Mouse (Mus musculus): ENCODE data around the gene Hipk3. TPM values are rescaled to one million over a fixed set of nuclear protein-coding genes. Genes with fewer than 3 reads are reported as not detected.

Gene Hipk3
- polyA plus RNA-seq, 1 experiment from 2014 or later: 48.1 TPM

- H3K4me1 ChIP-seq (ENCODE audit: control insufficient read depth, insufficient read depth, low read length): no peaks in the 10 kb centered on the region
- no peak overlapping the region for H3K27ac ChIP-seq (ENCODE audit: low read depth, low read length)
- 63% methylated on average over 1 of the region's 1 CpGs for WGBS (ENCODE audit: insufficient replicate concordance)
- H3K36me3 ChIP-seq (ENCODE audit: control insufficient read depth, insufficient read depth, low read length): no peaks in the 10 kb centered on the region
- no peak overlapping the region for H3K4me2 ChIP-seq
- no peaks in the 10 kb centered on the region for H3K27me3 ChIP-seq (ENCODE audit: control insufficient read depth, insufficient read depth, low read length)
- ATAC-seq (replicated peaks; ENCODE audit: insufficient number of reproducible peaks, low FRiP score, low TSS enrichment): no peak
- no peak overlapping the region for H3K9ac ChIP-seq (ENCODE audit: low read depth, low read length)
- no peaks in the 10 kb centered on the region for H3K9me3 ChIP-seq (replicated peaks; ENCODE audit: control insufficient read depth, low read length)
- no peak overlapping the region for H3K4me3 ChIP-seq (ENCODE audit: low read depth, low read length)
These were observed 74.2 kb downstream of the Hipk3 start for GRCm38 (mm10) chr2:104419999-104420398.

DNA sequence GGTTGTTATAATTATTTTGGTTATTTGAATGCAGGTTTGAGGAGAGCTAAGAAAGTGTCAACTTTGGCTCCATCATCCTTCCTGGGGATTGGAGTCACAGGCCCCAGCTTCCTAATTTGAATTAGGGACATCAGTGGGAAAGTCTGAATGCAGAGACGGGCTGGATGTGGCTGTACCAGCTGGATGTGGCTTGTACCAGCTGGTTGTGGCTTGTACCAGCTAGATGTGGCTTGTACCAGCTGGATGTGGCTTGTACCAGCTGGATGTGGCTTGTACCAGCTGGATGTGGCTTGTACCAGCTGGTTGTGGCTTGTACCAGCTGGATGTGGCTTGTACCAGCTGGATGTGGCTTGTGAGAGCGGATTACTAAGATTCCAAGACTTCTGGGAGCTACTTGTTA lies 74.8 kb downstream of the Hipk3 start:
- H3K27ac ChIP-seq (ENCODE audit: low read depth, low read length): no peak overlapping the region
- H3K9ac ChIP-seq (ENCODE audit: low read depth, low read length): no peak overlapping the region
- WGBS (ENCODE audit: insufficient replicate concordance): 85% methylated on average over 2 of the region's 2 CpGs
- ATAC-seq (replicated peaks; ENCODE audit: insufficient number of reproducible peaks, low FRiP score, low TSS enrichment): no peak
- no peak overlapping the region for H3K4me3 ChIP-seq (ENCODE audit: low read depth, low read length)
- no peaks in the 10 kb centered on the region for H3K27me3 ChIP-seq (ENCODE audit: control insufficient read depth, insufficient read depth, low read length)
- H3K4me2 ChIP-seq: no peak overlapping the region
- no peaks in the 10 kb centered on the region for H3K4me1 ChIP-seq (ENCODE audit: control insufficient read depth, insufficient read depth, low read length)
- no peaks in the 10 kb centered on the region for H3K9me3 ChIP-seq (replicated peaks; ENCODE audit: control insufficient read depth, low read length)
- no peaks in the 10 kb centered on the region for H3K36me3 ChIP-seq (ENCODE audit: control insufficient read depth, insufficient read depth, low read length)

DNA sequence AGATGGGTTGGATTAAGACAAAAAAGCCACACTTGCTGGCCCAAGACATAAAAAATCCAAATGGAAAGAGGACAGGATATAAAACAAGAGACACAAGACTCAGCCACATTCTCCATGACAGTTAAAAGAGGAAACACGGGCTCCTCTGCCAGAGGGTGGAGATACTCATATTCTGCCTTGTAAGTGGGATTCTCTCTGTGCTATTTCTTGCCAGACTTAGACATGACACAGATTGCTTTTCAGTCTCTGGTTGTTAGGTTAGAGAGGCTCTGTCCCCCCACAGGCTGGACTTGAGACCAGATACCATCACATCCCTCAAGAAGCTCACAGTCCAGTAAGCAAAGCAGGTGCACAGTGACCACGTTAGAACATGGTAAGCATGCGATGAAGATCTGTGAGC lies 81.2 kb downstream of the Hipk3 start:
- ATAC-seq (replicated peaks; ENCODE audit: insufficient number of reproducible peaks, low FRiP score, low TSS enrichment): no peak
- Histone ChIP-seq H3K4me3 (ENCODE audit: low read depth, low read length) (no peak overlapping the region), H3K4me1 (ENCODE audit: control insufficient read depth, insufficient read depth, low read length) (no peaks in the 10 kb centered on the region), H3K4me2 (no peak overlapping the region), H3K9me3 (replicated peaks; ENCODE audit: control insufficient read depth, low read length) (no peaks in the 10 kb centered on the region), H3K27ac (ENCODE audit: low read depth, low read length) (no peak overlapping the region), H3K36me3 (ENCODE audit: control insufficient read depth, insufficient read depth, low read length) (no peaks in the 10 kb centered on the region), H3K9ac (ENCODE audit: low read depth, low read length) (no peak overlapping the region), H3K27me3 (ENCODE audit: control insufficient read depth, insufficient read depth, low read length) (peaks cover 53% of the 10 kb centered on the region)
- WGBS (ENCODE audit: insufficient replicate concordance): 78% methylated on average over 3 of the region's 3 CpGs

DNA sequence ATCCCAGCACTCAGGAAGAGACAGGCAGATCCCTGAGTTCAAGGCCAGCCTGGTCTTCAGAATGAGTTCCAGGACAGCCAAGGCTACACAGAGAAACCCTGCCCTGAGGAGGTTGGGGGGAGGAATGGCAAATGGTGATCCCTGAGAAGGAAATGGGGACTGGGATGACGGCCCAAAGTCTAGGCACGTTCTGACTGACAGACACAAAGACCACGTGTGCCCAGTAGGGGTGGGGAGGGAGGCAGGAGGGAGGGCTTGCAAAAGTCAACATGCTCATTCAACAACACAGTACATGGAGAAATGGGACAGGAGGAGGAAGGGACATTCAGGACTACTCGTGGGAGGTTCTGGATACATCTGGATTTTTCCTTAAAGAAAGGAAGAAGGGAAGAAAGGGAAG lies 81.8 kb downstream of the Hipk3 start:
- Histone ChIP-seq H3K36me3 (ENCODE audit: control insufficient read depth, insufficient read depth, low read length) (no peaks in the 10 kb centered on the region), H3K4me1 (ENCODE audit: control insufficient read depth, insufficient read depth, low read length) (no peaks in the 10 kb centered on the region), H3K9ac (ENCODE audit: low read depth, low read length) (no peak overlapping the region), H3K27ac (ENCODE audit: low read depth, low read length) (no peak overlapping the region), H3K9me3 (replicated peaks; ENCODE audit: control insufficient read depth, low read length) (no peaks in the 10 kb centered on the region), H3K27me3 (ENCODE audit: control insufficient read depth, insufficient read depth, low read length) (peaks cover 58% of the 10 kb centered on the region), H3K4me3 (ENCODE audit: low read depth, low read length) (no peak overlapping the region), H3K4me2 (no peak overlapping the region)
- 21% methylated on average over 4 of the region's 4 CpGs for WGBS (ENCODE audit: insufficient replicate concordance)
- no peak for ATAC-seq (replicated peaks; ENCODE audit: insufficient number of reproducible peaks, low FRiP score, low TSS enrichment)

DNA sequence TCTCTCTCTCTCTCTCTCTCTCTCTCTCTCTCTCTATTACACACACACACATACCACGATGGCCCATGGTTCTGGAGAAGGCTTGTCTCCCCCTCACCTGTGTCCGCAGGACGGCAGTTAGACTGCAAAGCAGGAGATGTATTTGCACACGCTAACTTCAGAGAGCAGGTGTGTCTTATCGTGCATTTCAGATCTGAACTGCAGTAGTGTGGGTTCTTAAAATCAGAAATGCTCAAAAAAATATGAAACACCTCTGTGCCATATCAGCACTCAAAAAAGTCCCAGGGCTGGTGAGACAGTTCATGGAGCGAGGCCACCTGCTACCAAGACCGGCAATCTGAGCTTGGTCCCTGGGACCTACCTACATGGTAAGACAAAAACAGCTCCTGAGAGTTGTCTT lies 82.4 kb downstream of the Hipk3 start:
- H3K36me3 ChIP-seq (ENCODE audit: control insufficient read depth, insufficient read depth, low read length): no peaks in the 10 kb centered on the region

GRCm38 (mm10) chr2:104410963-104411545 lies 83.2 kb downstream of the Hipk3 start, which contains the start of gene D430041D05Rik:
TSS of gene D430041D05Rik (minus strand) at chr2:104411013.
- Histone ChIP-seq H3K36me3 (ENCODE audit: control insufficient read depth, insufficient read depth, low read length) (no peaks in the 10 kb centered on the region), H3K4me1 (ENCODE audit: control insufficient read depth, insufficient read depth, low read length) (no peaks in the 10 kb centered on the region), H3K27me3 (ENCODE audit: control insufficient read depth, insufficient read depth, low read length) (peaks cover 66% of the 10 kb centered on the region), H3K4me2 (peak within 1 kb of the TSS; percentile 99), H3K4me3 (ENCODE audit: low read depth, low read length) (peak within 1 kb of the TSS; percentile 59), H3K27ac (ENCODE audit: low read depth, low read length) (no peak within 1 kb of the TSS), H3K9ac (ENCODE audit: low read depth, low read length) (peak within 1 kb of the TSS; percentile 66), H3K9me3 (replicated peaks; ENCODE audit: control insufficient read depth, low read length) (no peaks in the 10 kb centered on the region)
- 57% methylated on average over 4 of the region's 4 CpGs for WGBS (ENCODE audit: insufficient replicate concordance)
- ATAC-seq (replicated peaks; ENCODE audit: insufficient number of reproducible peaks, low FRiP score, low TSS enrichment): no peak

More for the DNA sequence above, 82.4 kb downstream of the Hipk3 start:
- Histone ChIP-seq H3K27me3 (ENCODE audit: control insufficient read depth, insufficient read depth, low read length) (peaks cover 63% of the 10 kb centered on the region), H3K9ac (ENCODE audit: low read depth, low read length) (no peak overlapping the region), H3K4me3 (ENCODE audit: low read depth, low read length) (no peak overlapping the region), H3K4me1 (ENCODE audit: control insufficient read depth, insufficient read depth, low read length) (no peaks in the 10 kb centered on the region), H3K4me2 (no peak overlapping the region), H3K27ac (ENCODE audit: low read depth, low read length) (no peak overlapping the region), H3K9me3 (replicated peaks; ENCODE audit: control insufficient read depth, low read length) (no peaks in the 10 kb centered on the region)
- ATAC-seq (replicated peaks; ENCODE audit: insufficient number of reproducible peaks, low FRiP score, low TSS enrichment): no peak
- 79% methylated on average over 7 of the region's 7 CpGs for WGBS (ENCODE audit: insufficient replicate concordance)

- H3K4me2 ChIP-seq: peak overlapping the region; percentile 99
- no peak overlapping the region for H3K27ac ChIP-seq (ENCODE audit: low read depth, low read length)
- H3K4me1 ChIP-seq (ENCODE audit: control insufficient read depth, insufficient read depth, low read length): no peaks in the 10 kb centered on the region
- H3K9ac ChIP-seq (ENCODE audit: low read depth, low read length): peak overlapping the region; percentile 66
- H3K4me3 ChIP-seq (ENCODE audit: low read depth, low read length): peak overlapping the region; percentile 59
- peaks cover 66% of the 10 kb centered on the region for H3K27me3 ChIP-seq (ENCODE audit: control insufficient read depth, insufficient read depth, low read length)
- H3K36me3 ChIP-seq (ENCODE audit: control insufficient read depth, insufficient read depth, low read length): no peaks in the 10 kb centered on the region
- ATAC-seq (replicated peaks; ENCODE audit: insufficient number of reproducible peaks, low FRiP score, low TSS enrichment): peak; percentile 39; the same call in 1 of the 2 replicates
- WGBS (ENCODE audit: insufficient replicate concordance): under 1% methylated on average over 106 of the region's 111 CpGs
- H3K9me3 ChIP-seq (replicated peaks; ENCODE audit: control insufficient read depth, low read length): no peaks in the 10 kb centered on the region
These were observed 84.1 kb downstream of the Hipk3 start for GRCm38 (mm10) chr2:104409851-104410821.

DNA sequence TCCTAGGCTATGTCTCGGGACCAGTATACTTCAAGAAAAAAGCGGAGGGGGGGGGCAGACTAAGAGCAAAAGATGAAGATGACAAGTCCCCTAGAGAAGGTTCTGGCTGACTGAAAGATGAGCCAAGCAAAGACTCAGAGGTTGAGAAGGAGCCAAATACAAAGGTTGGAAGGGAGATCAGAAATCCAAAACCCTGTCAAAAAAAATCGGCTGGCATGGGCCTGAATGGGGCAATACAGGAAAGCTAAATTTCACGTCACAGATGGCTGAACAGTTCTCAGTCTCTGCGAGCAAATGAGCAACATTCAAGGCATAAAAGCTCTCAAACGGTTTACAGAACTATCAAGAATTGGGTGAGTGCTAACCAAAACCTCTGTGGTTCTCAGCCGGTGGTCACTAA lies 85.9 kb downstream of the Hipk3 start:
- WGBS (ENCODE audit: insufficient replicate concordance): 71% methylated on average over 7 of the region's 7 CpGs
- Histone ChIP-seq H3K4me3 (ENCODE audit: low read depth, low read length) (no peak overlapping the region), H3K9me3 (replicated peaks; ENCODE audit: control insufficient read depth, low read length) (no peaks in the 10 kb centered on the region), H3K27ac (ENCODE audit: low read depth, low read length) (no peak overlapping the region), H3K36me3 (ENCODE audit: control insufficient read depth, insufficient read depth, low read length) (no peaks in the 10 kb centered on the region), H3K27me3 (ENCODE audit: control insufficient read depth, insufficient read depth, low read length) (peaks cover 66% of the 10 kb centered on the region), H3K9ac (ENCODE audit: low read depth, low read length) (no peak overlapping the region), H3K4me2 (no peak overlapping the region), H3K4me1 (ENCODE audit: control insufficient read depth, insufficient read depth, low read length) (no peaks in the 10 kb centered on the region)
- ATAC-seq (replicated peaks; ENCODE audit: insufficient number of reproducible peaks, low FRiP score, low TSS enrichment): no peak

Data from heart, embryonic 11.5 days (tissue).